Mouse (Mus musculus): ENCODE data around the gene Fam170b.

Fam170b gene

DNA sequence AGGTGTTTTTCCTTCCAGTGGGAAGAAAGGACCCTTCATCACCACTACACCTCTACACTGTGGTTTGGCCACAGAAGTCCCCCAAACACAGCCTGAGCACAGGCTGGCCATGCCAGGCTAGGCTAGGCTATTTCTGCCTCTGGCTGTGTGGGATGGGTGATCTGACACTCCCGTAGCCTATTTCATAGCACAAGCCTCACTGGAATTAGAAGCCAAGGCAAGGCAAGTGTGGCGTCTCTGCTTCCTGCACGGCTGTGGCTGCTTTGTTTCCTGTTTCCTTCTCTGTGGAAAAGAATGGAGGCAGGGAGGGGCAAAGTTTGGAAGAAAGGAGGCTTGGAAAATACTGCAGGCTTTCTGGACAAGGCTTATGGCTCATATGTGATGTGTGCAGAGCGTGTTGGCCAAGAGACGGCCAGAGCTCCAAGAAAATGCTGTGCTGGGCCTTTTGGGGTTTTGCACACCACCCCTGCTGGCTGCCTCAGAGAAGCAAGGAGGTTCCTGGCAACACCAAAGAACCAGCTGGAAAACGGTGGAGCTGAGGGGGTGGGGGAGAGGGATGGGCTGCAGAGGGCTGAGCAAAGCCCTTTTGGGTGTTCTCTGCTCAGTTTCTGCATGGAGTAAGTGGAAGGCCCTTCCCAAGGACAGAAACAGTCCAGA lies 5.6 kb upstream of the Fam170b start:
- DNase-seq (ENCODE audit: low read depth, low spot score) = no peak

DNA sequence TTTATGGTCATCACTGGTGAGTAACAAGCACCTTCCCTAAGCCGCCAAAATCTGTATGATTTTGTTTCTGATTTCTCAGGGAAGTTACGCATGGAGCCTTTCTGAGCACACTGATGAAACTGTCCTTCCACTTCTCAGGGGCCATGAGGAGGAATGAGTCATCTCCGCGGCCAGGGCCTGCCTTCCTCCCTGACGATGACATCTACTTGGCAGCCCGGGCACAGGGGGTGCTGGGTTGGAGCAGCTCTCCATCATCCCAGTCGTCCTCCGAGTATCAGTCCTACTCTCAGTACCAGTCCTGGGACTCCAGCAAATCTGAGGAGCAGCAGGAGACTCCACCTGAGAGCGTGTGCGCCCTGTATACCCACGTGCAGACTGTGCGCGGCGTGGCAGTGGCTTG lies 1.4 kb downstream of the Fam170b start:
- DNase-seq (ENCODE audit: low read depth, low spot score) = no peak

DNA sequence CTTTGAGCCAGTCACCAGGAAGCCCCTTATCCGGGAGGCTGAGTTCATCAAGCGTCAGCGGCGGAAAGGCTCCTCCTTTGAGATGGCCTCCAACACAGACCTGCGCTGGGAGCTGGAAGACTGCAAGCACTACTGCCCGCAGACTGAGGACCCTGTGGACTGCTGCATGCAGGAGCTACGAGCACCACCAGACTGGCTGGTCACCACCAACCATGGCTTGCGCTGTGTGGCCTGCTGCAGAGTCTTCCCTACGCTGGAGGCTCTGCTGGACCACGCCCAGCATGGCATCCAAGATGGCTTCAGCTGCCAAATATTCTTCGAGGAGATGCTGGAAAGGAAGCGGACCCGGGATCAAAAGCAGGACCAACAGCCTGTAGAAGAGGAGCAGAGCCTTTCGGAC lies 1.8 kb downstream of the Fam170b start:
- DNase-seq (ENCODE audit: low read depth, low spot score) = no peak

DNA sequence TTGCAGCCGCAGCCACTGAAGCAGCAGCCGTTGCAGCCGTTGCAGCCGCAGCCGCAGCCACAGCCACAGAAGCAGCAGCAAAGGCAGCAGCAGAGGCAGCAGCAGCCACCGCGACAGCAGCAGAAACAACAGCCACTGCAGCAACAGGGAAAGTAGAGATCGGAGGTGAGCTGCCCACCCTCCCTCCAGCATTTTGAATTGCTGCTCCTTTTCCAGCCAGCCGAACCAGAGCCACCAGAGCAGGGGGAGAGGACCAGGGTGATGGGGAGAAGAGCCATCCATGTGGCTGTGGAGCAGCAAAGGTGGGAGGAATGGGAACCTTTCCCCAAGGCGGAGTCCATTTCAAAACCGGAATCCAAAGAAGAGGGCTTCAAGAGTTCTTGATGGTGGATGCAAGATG lies 2.4 kb downstream of the Fam170b start:
- DNase-seq (ENCODE audit: low read depth, low spot score) = no peak

DNA sequence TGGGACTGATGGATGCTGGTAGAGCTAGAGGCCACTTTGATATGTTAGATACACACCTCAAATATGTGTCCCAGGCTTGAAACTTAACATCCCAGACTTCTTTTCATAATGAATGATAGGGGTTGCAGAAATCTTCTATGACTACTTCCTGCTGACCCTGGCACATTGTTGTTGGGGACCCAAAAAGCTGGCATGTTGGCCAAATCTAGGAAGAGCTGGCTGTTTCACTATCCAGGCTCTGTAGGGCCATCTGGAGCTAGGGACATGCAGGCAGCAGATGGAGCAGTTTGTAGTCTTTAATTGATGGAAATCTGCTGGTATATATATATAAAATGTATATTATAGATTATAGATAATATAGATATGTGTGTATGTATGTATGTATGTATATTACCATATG lies 8.3 kb downstream of the Fam170b start:
- no peak for DNase-seq (ENCODE audit: low read depth, low spot score)

DNA sequence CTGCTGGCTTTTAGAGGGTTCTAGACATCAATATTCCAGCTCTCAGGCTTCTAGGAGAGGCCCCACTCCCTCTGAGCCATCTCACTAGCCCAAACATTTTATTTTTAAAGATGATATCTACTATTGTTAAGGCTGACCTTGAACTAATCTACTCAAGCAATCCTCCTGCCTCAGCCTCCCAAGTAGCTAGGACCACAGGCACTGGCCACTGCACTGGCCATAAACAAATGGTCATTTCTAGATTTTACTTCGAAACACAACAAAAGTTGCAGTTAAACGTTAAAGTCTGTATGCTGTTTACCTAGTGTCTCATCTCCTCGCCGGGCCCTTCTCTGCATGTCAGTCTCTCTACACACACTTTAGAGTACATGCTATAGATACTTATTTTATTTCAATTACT lies 20.3 kb downstream of the Fam170b start:
- no peak for DNase-seq (ENCODE audit: low read depth, low spot score)

DNA sequence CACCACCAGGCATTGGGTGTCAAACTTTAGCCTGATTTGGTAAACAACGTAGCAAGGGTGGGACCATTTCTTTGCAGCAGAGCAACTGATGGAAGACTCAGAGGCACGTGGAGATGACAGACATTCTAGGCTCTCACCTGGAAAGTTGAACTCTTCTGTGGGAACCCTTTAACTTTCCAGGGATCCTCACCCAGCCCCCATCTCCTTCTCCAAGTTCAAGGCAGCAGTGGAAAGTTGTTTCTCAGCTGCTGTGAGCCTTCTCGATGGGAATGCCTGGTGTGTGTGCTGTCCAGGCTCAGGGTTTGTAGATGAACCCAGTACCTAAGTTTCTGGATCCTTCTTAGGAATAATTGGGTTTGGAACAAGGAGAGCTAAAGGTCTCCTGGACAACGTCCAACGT lies 22.5 kb downstream of the Fam170b start:
- DNase-seq (ENCODE audit: low read depth, low spot score) = no peak

DNA sequence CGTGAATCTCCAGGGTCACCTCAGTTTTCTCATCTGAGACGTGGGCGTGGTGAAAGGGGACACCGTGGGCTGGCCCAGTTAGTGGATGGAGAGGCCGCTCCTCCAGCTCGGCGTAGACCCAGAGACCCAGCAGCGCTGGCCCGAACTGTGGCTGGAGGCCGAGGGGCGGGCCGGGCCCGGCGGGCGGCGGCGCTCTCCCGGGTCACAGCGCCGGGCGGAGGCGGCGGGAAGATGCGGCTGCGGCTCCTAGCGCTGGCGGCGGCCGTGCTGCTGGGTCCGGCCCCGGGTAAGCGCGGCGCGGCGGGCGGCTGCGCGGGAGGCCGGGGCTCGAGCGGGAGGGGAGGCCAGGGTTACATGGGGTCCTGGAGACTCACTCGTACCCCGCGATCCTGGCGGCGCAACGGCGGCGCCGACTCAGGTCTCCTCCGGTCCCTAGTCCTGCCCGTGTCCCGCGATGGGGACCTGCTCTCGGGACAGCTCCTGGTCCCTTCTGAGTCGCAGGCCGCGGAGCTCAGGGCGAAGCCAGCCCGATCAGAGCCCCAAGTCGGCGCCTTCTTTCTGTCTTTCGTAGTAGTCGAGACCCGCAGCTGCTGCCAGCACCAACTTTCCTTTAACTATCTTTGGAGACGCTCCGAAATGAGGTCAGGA lies 23.0 kb downstream of the Fam170b start, which contains the start of gene Vstm4:
Gene Vstm4, plus strand, starts transcription at position 76 of the 648 bp plus-strand sequence.
- no peak for DNase-seq (ENCODE audit: low read depth, low spot score)

DNA sequence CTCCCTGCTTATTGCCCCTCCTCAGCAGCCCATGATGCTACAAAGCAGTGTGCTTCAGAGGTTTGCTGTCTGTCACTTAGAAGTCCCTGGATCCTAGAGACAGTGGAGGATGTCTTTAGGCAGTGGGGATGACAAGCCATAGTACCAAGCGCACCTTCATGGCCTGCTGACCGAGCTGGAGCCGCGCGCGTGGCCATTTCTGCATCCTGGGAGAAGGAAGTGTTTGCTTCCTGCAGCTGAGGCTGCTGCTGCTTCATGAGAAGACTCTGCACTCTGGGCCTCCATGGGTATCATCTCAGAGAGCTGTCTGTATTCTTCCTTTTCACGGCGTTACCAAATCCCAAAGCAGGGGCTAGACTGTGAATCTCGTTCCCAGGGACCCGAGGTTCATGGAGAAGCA lies 24.6 kb downstream of the Fam170b start:
- DNase-seq (ENCODE audit: low read depth, low spot score) = no peak

DNA sequence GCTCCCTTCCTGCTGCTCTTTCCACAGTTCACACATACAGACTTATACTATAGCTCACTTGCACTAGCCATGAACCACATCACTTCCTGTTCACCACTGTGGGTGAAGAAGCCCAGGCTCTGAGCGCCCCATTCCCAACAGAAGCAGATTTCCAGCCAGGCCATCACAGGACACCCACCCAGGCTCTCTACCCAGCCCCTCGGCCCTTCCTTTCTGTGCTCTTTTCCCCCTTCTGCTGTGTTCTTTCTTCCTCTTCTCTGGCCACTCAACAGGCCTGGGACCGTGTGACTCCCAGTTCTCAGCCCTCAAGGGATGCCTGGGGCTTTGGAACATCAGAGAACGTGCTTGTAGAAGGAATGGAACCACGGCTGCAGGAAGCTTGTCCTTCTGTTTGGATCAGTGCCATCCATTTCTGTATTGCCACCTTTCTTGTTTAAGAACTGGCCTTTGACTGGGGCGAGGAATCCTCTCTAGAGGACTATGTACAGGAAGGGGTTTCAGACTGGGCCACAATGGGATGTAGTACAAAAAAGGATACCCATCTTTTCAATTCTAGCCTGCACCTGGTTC lies 25.3 kb downstream of the Fam170b start:
- no peak for DNase-seq (ENCODE audit: low read depth, low spot score)

DNA sequence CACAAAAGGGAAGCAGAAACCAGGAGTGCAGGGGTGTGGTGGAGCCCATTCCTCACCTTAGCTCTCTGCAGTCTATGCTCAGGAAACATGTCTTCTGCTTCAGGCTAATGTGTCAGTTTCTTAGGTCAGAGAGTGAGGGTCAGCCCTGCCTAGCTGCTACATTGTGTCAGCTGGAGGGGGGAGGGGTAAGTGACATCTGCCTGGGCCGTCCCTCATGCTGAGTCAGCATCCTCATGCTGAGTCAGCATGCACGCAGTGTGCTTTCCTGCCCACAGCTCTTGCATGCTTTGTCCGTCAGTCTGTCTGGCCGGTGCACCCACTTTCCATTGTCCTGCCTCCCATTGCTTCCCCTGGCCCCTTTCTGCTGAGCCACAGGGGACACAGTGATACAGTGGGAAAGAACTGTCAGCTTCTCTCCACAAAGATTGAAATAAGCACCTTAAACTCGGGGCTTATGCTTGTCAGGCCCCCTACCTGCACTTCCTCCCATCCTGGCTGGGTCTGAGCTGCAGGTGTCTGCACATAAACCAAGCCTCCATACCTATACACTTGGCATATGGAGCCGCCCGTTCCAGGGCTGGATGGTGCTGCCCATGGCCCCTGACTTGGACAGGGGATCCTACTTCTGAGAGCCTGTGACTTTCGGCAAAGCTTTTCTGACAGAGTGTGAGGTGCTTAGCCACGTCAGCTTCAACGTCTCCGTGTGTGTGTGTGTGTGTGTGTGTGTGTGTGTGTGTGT lies 26.2 kb downstream of the Fam170b start:
- no peak for DNase-seq (ENCODE audit: low read depth, low spot score)

DNA sequence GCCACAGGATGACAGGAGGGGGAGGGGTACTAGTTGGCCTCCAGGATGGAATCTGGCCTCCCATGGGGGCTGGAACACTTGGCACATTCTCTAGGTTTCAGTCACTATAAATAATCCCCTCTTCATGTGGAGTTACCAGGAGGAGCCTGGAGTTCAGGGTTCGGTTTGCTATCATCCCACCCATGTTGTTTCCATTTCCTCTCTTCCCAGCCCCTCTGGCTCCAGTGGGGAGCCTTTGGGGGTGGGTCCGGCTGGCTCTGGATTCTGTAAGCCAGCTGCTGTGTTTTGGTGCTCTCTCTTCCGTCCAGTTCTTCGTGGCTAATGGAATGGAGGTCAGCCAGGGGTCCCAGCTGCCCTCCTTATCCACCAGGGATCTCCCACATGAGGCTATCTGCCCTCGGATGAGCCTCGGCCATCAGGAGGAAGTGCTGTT lies 27.4 kb downstream of the Fam170b start:
- DNase-seq (ENCODE audit: low read depth, low spot score) = no peak

DNA sequence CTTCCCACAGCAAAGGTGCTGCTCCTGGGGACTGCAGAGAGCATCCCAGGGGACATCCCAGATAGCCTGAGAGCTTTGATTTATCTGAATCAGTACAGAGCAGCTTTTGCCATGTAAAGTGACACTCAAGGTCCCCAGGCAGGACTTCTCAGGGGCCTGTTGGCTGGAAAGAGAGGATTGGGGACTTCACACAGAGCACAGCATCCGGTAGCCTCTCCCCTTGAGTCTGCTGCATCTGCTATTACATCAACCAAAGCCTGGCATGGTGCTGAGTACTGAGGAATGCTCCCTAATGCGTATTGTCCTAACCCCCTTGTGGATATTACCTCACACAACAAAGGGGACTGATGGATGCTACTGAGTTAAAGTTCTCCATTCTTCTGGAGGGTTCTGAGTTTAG lies 27.9 kb downstream of the Fam170b start:
- DNase-seq (ENCODE audit: low read depth, low spot score) = no peak

DNA sequence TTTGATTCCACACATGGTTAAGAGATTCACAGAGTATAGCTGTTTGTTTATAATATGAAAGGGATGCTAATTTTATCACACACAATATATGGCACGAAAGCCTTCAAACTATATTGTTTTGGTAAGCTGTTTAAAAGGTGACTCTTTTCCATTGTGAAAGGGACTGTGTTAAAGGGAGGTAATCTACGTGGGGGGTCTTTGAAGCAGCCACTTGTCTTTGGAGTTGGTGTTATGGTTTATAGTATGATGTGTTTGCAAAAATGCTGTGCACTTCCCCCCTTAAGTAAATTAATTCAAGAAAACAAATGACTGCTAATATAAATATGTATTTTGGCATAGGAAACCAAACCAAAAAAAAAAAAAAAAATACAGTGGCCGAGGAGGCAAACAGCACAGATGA lies 31.6 kb downstream of the Fam170b start:
- no peak for DNase-seq (ENCODE audit: low read depth, low spot score)

DNA sequence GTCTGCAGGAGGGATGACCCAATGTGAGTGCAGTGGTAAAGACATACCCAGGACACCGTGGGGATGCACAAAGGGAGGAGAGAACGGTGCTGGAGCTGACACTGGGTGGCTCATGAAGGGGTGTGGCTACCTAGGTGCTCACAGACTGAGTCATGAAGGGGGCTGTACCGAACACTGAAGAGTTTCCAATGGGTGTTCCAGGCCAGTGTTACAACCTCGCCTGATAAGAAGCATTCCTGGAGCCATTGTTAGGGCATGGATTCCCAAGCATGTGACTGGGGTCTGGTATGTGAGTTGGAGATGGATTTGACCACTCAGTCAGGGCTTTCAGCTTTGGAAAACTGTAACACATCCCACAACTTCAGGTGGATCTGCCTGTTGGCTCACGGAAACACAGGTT lies 38.2 kb downstream of the Fam170b start:
- DNase-seq (ENCODE audit: low read depth, low spot score) = no peak

DNA sequence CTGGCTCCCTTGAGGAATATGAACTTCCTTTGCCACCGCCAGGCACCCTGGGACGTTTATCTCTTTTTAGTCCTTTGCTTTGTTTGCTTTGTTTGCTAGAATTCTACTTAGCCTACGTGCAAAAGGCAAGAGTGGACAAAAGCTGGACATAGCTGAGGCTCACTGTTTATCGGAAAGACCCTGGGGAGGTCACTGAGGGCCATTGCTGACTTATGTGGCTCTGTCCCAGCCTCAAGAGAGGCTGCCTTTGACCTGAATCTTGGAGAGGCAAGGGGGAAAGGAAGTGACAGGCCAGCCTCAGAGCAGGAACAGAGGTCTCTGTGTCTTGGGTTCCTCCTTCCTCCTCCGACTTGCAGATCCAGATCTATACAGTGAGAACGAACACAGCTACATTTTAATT lies 43.8 kb downstream of the Fam170b start:
- DNase-seq (ENCODE audit: low read depth, low spot score) = no peak

DNA sequence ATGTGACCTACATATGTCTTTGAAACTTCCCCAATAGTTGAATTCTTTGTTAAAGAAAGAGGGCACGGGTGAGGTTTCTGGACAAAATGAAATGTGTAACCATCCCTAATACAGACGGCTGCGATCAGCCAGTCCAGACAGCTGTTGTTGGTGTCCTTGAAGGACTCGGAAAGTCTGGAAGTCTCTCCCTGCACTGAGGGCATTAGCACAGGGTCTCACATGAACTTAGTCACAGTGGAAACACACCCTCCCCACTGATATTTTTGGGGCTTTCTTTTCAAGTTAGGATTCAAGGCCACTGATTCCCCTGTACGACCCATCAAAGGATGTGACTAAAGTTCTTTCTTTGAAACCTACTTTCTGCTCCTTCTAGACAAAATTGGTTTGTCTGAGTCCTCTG lies 46.6 kb downstream of the Fam170b start:
- DNase-seq (ENCODE audit: low read depth, low spot score) = no peak

DNA sequence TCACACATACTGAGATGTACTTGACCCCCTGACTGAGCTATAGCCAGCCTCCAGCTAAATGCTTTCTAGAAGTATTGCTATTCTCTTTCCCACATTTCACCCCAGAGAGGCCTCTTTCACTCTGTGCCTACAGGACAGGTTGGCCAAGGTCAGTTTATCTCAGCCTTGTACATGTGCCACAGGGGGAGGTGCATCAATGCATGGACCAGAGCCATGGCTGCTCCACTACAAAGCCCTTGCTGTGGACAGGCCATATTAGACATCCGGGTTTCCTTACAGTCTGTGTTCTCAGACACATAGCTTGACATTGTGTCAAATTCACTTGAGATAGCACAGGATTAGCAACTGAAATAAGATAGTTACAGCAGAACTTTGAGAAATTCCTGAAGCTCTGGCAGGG lies 47.9 kb downstream of the Fam170b start:
- DNase-seq (ENCODE audit: low read depth, low spot score) = no peak
